Mouse (Mus musculus): ENCODE data around the gene Prtn3. TPM values are rescaled to one million over a fixed set of nuclear protein-coding genes. Genes with fewer than 3 reads are reported as not detected.

The Prtn3 gene
- total and polyA plus RNA-seq, 3 experiments: 0.30 to 0.39 TPM; not detected in 1

DNA sequence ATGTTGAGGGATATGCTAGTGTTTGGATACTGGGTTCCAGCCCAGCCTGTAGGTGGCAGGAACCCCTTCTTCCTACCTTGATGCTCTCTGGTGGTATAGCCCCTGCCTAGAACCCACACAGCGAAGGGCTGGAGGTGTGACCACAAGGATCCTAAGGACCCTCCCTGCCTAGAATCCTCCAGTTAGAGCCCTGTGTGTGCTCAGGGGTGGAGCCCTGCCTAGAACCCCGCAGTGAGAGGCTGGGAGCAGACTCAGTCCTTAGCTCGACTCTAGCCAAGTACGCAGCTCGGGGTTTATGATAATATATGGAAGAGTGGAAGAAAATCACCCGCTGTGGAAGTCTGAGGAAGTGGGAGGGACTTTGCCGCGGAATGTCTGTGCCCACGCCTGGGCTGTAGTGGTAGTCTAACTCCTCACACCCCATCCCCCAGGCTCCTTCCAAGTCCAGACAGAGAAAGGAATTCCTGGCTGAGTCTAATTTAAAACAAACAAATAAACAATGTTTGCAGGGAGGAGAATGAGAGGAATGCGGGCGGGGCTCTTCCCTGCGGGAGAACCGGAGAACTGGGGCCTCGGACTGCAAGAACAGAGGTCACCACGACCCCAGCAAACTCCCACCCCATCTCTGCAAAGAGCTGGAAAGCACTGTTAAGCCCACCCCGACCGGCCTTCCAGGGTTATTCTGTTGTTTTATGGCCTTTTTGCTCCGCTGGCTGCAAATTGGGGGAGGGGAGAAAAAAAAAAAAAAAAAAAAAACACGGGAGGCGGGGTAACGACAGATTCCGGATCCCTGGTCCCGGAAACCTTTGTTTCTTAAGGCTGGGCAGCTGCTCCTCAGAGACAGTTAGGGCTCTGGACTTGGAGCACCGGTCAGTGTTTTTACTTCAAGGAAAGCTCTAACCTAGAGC is 33.4 kb upstream of the Prtn3 start:
- Histone ChIP-seq H3K4me1 (ENCODE audit: control insufficient read depth in 1 of 2, insufficient read depth in 2 of 2) (no peaks in the 10 kb centered on the region), H3K79me2 (replicated peaks; ENCODE audit: control insufficient read depth, extremely low read depth, insufficient read depth, poor library complexity, severe bottlenecking) (no peaks in the 10 kb centered on the region), H3K9me3 (replicated peaks; ENCODE audit: low read length) (peaks cover 5% of the 10 kb centered on the region), H3K9ac (ENCODE audit: insufficient read depth, low read depth) (no peak overlapping the region), H3K36me3 (replicated peaks in 1 of 2; ENCODE audit: control insufficient read depth in 1 of 2, insufficient read depth in 1 of 2, low read length in 1 of 2) (no peaks in the 10 kb centered on the region), H3K27ac (ENCODE audit: insufficient read depth, low read depth) (no peak overlapping the region), H3K27me3 (replicated peaks) (peaks cover 7% of the 10 kb centered on the region), H3K4me3 (replicated peaks in 1 of 3; ENCODE audit: low read depth in 2 of 3, low read length in 2 of 3, poor library complexity in 1 of 3) (no peak overlapping the region), H3K4me2 (ENCODE audit: insufficient read depth, low read depth, poor library complexity, severe bottlenecking) (no peak overlapping the region)
- in situ Hi-C loops (cut with MboI; ENCODE audit: low pct_ligation_motif_present, low pct_unique_long_range_greater_than_20kb, low sequenced_read_pairs): no loop called here
- TF ChIP-seq MXI1 (IDR thresholded peaks at IDR 0.05; ENCODE audit: low read depth, low read length): no peak
- TF ChIP-seq ZNF384 (IDR thresholded peaks at IDR 0.05; ENCODE audit: low read depth, low read length): peak; percentile 71
- DNase-seq (ENCODE audit: extremely low read depth): no peak
- dilution Hi-C loops (cut with MboI; ENCODE audit: extremely low pct_ligation_motif_present, extremely low pct_unique_long_range_greater_than_20kb, low sequenced_read_pairs): no loop called here

GRCm38 (mm10) chr10:79842322-79842721 is 32.0 kb upstream of the Prtn3 start:
- in situ Hi-C loops (cut with MboI; ENCODE audit: low pct_ligation_motif_present, low pct_unique_long_range_greater_than_20kb, low sequenced_read_pairs): no loop called here
- Histone ChIP-seq H3K36me3 (replicated peaks in 1 of 2; ENCODE audit: control insufficient read depth in 1 of 2, insufficient read depth in 1 of 2, low read length in 1 of 2) (no peaks in the 10 kb centered on the region), H3K9me3 (replicated peaks; ENCODE audit: low read length) (no peaks in the 10 kb centered on the region), H3K4me3 (replicated peaks in 1 of 3; ENCODE audit: low read depth in 2 of 3, low read length in 2 of 3, poor library complexity in 1 of 3) (no peak overlapping the region), H3K79me2 (replicated peaks; ENCODE audit: control insufficient read depth, extremely low read depth, insufficient read depth, poor library complexity, severe bottlenecking) (no peaks in the 10 kb centered on the region), H3K27me3 (replicated peaks) (peaks cover 7% of the 10 kb centered on the region), H3K4me1 (ENCODE audit: control insufficient read depth in 1 of 2, insufficient read depth in 2 of 2) (no peaks in the 10 kb centered on the region), H3K27ac (ENCODE audit: insufficient read depth, low read depth) (no peak overlapping the region), H3K9ac (ENCODE audit: insufficient read depth, low read depth) (no peak overlapping the region), H3K4me2 (ENCODE audit: insufficient read depth, low read depth, poor library complexity, severe bottlenecking) (no peak overlapping the region)
- dilution Hi-C loops (cut with MboI; ENCODE audit: extremely low pct_ligation_motif_present, extremely low pct_unique_long_range_greater_than_20kb, low sequenced_read_pairs): no loop called here
- DNase-seq (ENCODE audit: extremely low read depth): no peak
- TF ChIP-seq ZNF384 (IDR thresholded peaks at IDR 0.05; ENCODE audit: low read depth, low read length): no peak
- no peak for TF ChIP-seq MEF2A (IDR thresholded peaks at IDR 0.05; ENCODE audit: borderline replicate concordance, low read depth, low read length)
- TF ChIP-seq SMC3 (IDR thresholded peaks at IDR 0.05; ENCODE audit: low read depth, low read length): no peak
- no peak for TF ChIP-seq MAZ (IDR thresholded peaks at IDR 0.05; ENCODE audit: low read depth, low read length)
- TF ChIP-seq IRF4 (IDR thresholded peaks at IDR 0.05; ENCODE audit: low read depth, low read length): no peak
- TF ChIP-seq UBTF (IDR thresholded peaks at IDR 0.05; ENCODE audit: low read depth, low read length): no peak
- no peak for TF ChIP-seq USF1 (IDR thresholded peaks at IDR 0.05; ENCODE audit: low read depth, low read length)
- TF ChIP-seq MXI1 (IDR thresholded peaks at IDR 0.05; ENCODE audit: low read depth, low read length): no peak
- TF ChIP-seq ZC3H11A (IDR thresholded peaks at IDR 0.05; ENCODE audit: low read depth, low read length): no peak
- TF ChIP-seq HCFC1 (IDR thresholded peaks at IDR 0.05; ENCODE audit: low read depth, low read length): no peak
- no peak for TF ChIP-seq TBP (conservative IDR thresholded peaks at IDR 0.05; ENCODE audit: low read depth, low read length)
- no peak for TF ChIP-seq ETS1 (conservative IDR thresholded peaks at IDR 0.05; ENCODE audit: low read depth, low read length)
- no peak for TF ChIP-seq MAFK (IDR thresholded peaks at IDR 0.05; ENCODE audit: insufficient replicate concordance, low read length)
- TF ChIP-seq NELFE (IDR thresholded peaks at IDR 0.05; ENCODE audit: low read depth, low read length): no peak
- no peak for TF ChIP-seq CTCF (conservative IDR thresholded peaks at IDR 0.05 in 1 of 2, IDR thresholded peaks at IDR 0.05 in 1 of 2; ENCODE audit: low read depth in 2 of 2, low read length in 2 of 2)
- no peak for TF ChIP-seq MAX (IDR thresholded peaks at IDR 0.05; ENCODE audit: low read length)
